Mouse (Mus musculus): ENCODE measurements at regions not wholly inside any gene's neighbourhood (a gene's known extent, or its start where the extent isn't known, plus 50 kb on each side); places are given as distances from the start of the nearest gene placed in this dataset.

DNA sequence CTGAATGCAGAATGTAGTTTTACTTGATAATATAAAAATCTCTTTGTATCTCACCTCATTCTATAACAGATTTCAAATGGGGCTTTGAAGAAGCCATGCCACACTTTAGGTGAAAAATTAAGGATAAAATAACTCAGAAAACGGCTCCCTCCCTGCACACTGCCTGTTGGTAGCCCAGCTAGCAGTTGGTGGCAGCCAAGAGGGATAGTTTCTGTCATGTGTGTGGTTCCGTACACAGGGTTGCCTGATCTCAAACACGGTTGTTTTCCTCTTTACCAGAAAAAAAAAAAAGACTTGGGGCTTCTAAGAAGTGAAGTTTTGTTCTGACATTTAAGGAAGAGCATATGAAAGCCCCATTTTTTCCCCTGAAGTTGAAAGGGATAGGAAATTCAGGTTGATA lies 773.1 kb upstream of the Car8 start:
- H3K4me1 ChIP-seq (ENCODE audit: control insufficient read depth, insufficient read depth, low read length) = peaks cover 36% of the 10 kb centered on the region
- 70% methylated on average over 3 of the region's 3 CpGs for WGBS
- TF ChIP-seq CTCF (IDR thresholded peaks at IDR 0.05; ENCODE audit: insufficient read depth, low read depth, low read length) = no peak
- no peak for TF ChIP-seq POLR2A (IDR thresholded peaks at IDR 0.05; ENCODE audit: insufficient read depth, low read depth, low read length)
- H3K4me3 ChIP-seq (ENCODE audit: insufficient read depth, low read depth, low read length) = no peak overlapping the region
- no peak overlapping the region for H3K27ac ChIP-seq (ENCODE audit: insufficient read depth, low read depth, low read length)

DNA sequence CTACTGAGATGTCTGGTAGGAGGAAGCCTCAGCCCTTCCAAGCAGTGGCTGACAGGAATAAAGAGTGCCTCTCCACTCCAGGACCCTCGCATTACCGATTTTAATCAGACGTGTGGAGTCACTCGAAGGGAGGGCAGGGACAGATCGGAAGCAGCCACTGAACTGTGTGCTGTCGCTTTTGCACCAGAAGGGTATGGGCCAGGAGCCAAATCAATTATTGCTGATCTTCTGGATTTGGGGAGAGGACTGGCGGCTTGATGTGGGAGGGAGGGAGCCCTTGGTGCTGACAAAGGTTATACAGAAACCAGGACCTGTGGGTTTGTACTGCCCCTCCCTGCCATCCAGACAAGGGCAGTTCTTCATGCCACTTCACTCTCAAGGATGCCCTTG lies 772.3 kb upstream of the Car8 start:
- TF ChIP-seq POLR2A (IDR thresholded peaks at IDR 0.05; ENCODE audit: insufficient read depth, low read depth, low read length) (no peak), CTCF (IDR thresholded peaks at IDR 0.05; ENCODE audit: insufficient read depth, low read depth, low read length) (no peak)
- 21% methylated on average over 7 of the region's 7 CpGs for WGBS
- no peak overlapping the region for H3K27ac ChIP-seq (ENCODE audit: insufficient read depth, low read depth, low read length)

DNA sequence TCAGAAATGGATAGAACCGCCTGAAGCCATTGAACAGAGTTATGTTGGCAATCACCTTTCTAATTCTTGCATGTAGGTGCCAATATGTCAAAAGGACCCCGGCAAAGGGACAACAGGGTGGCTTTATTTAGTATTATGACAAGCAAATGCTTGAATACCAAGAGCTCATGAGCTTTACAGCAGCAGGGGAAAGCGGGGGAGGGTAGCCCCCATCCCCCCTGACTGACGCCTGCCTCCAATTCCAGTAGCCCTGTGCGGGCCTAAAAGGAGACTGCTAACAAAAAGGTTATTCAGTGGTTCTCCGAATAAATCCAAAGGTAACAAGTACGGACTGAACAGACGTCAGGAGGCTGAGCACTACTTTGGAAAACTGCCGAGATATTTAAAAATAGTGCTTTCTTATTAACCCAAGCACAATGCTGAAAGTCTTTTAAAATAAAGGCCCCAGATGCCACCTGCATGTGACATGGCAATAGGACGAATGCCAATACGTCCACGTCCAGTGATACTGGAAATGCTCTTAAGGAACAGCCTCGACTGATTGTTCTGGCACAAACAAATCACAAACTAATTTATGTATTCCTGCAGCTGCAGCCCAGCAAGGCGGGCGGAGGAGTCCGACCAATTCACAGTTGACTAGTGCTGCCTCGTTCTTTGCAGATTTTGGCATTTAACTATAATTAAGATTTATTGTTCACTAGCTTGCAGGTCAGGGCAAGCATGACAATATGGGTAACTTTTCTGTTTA lies 771.7 kb upstream of the Car8 start:
- whole genome bisulfite sequencing = 28% methylated on average over 17 of the region's 17 CpGs
- Histone ChIP-seq H3K27ac (ENCODE audit: insufficient read depth, low read depth, low read length) (no peak overlapping the region), H3K4me3 (ENCODE audit: insufficient read depth, low read depth, low read length) (no peak overlapping the region), H3K4me1 (ENCODE audit: control insufficient read depth, insufficient read depth, low read length) (peaks cover 25% of the 10 kb centered on the region)
- TF ChIP-seq POLR2A (IDR thresholded peaks at IDR 0.05; ENCODE audit: insufficient read depth, low read depth, low read length) = no peak
- TF ChIP-seq CTCF (IDR thresholded peaks at IDR 0.05; ENCODE audit: insufficient read depth, low read depth, low read length) = no peak

More for the DNA sequence above, 772.3 kb upstream of the Car8 start:
- Histone ChIP-seq H3K4me3 (ENCODE audit: insufficient read depth, low read depth, low read length) (no peak overlapping the region), H3K4me1 (ENCODE audit: control insufficient read depth, insufficient read depth, low read length) (peaks cover 29% of the 10 kb centered on the region)

DNA sequence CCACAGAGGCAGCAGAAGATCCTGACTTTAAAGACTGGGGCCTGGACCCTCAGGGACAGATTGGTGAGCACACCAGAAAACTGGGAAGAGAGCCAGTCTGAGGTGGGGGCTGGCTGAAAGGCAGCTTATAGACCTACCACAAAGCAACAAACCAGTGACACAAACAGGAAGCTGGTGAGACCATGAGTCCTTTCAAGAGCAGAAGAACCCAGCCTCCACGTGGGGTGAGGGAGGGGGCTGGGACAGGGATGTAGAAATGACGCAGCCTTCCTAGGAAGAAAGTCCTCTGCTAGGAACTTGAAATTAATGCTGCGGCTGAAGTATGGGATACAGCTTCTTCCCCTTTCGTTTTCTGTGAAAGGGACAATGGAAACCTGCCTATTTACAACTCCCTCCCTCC lies 770.8 kb upstream of the Car8 start:
- peaks cover 23% of the 10 kb centered on the region for H3K4me1 ChIP-seq (ENCODE audit: control insufficient read depth, insufficient read depth, low read length)

DNA sequence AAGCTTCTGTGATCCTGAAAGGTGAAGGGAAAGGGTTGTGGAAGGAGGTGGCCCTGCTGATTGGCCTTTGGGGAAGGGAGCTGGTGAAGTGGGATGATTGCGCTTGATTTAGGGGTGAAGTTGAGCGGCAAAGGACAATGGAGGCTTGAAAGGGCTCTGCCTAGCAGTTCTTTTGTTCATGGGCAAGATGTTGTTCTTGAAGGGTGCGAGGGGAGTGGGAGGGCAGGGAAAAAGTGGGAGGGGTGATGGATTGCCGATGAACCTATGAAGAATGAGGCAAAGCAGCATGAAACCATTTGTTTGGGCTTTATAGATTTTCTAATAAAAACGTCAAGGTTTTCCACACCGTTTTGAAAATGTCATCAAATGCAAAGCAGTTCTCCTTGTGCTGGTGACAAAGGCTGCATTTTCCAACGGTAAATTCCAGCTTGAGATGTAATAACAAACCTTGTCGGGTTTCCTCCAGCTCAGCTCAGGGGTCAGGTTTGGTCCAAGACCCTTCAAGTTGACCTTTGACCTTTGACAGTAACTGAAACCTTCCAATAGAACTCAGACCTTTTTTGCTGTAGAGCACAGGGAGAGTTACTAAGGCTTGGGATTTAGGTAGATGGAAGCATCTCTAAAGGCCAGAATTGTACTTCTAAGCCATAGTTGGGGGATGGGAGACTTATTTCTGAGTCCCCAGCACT lies 767.2 kb upstream of the Car8 start:
- TF ChIP-seq CTCF (IDR thresholded peaks at IDR 0.05; ENCODE audit: insufficient read depth, low read depth, low read length) (no peak), POLR2A (IDR thresholded peaks at IDR 0.05; ENCODE audit: insufficient read depth, low read depth, low read length) (no peak)
- peaks cover 12% of the 10 kb centered on the region for H3K4me1 ChIP-seq (ENCODE audit: control insufficient read depth, insufficient read depth, low read length)
- no peak overlapping the region for H3K4me3 ChIP-seq (ENCODE audit: insufficient read depth, low read depth, low read length)
- WGBS = 47% methylated on average over 8 of the region's 8 CpGs
- no peak overlapping the region for H3K27ac ChIP-seq (ENCODE audit: insufficient read depth, low read depth, low read length)

More for the DNA sequence above, 770.8 kb upstream of the Car8 start:
- TF ChIP-seq POLR2A (IDR thresholded peaks at IDR 0.05; ENCODE audit: insufficient read depth, low read depth, low read length) (no peak), CTCF (IDR thresholded peaks at IDR 0.05; ENCODE audit: insufficient read depth, low read depth, low read length) (no peak)
- 53% methylated on average over 4 of the region's 4 CpGs for WGBS
- Histone ChIP-seq H3K27ac (ENCODE audit: insufficient read depth, low read depth, low read length) (no peak overlapping the region), H3K4me3 (ENCODE audit: insufficient read depth, low read depth, low read length) (no peak overlapping the region)

DNA sequence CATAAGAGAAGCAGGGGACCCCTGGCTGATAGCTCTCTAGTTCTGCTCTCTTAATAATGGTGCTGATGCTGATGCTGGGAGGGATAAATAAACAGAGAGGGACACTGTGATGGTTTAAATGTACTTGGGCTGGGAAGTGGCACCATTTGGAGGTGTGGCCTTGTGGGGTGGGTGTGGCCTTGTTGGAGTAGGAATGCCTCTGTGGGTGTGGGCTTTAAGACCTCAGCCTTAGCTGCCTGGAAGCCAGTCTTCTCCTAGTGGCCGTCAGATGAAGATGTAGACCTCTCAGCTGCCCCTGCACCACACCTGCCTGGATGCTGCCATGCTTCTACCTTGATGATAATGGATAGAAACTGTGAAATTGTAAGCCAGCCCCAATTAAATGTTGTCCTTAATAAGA lies 765.0 kb upstream of the Car8 start:
- Histone ChIP-seq H3K4me1 (ENCODE audit: control insufficient read depth, insufficient read depth, low read length) (no peaks in the 10 kb centered on the region), H3K4me3 (ENCODE audit: insufficient read depth, low read depth, low read length) (no peak overlapping the region), H3K27ac (ENCODE audit: insufficient read depth, low read depth, low read length) (no peak overlapping the region)
- no peak for TF ChIP-seq CTCF (IDR thresholded peaks at IDR 0.05; ENCODE audit: insufficient read depth, low read depth, low read length)
- TF ChIP-seq POLR2A (IDR thresholded peaks at IDR 0.05; ENCODE audit: insufficient read depth, low read depth, low read length) = no peak
- 89% methylated on average over 1 of the region's 1 CpGs for WGBS

DNA sequence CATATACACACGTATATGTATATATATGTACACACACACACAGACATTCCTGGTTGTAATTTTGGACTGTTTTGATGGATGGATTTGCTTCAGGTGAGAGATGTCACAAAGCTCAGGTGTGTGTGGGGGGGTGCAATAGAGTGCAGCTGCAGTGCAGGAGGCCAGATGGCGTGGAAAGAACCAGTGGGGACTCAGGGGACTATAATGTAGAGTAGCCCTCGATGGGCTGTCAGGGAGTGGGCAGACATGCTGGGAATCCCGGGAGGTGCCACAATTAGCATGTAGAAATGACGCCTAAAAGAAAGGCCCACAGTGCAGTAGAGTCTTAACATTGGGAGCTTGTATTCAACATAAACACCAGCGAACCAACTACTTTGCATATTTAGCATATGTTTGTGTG lies 763.5 kb upstream of the Car8 start:
- TF ChIP-seq CTCF (IDR thresholded peaks at IDR 0.05; ENCODE audit: insufficient read depth, low read depth, low read length) (no peak), POLR2A (IDR thresholded peaks at IDR 0.05; ENCODE audit: insufficient read depth, low read depth, low read length) (no peak)

DNA sequence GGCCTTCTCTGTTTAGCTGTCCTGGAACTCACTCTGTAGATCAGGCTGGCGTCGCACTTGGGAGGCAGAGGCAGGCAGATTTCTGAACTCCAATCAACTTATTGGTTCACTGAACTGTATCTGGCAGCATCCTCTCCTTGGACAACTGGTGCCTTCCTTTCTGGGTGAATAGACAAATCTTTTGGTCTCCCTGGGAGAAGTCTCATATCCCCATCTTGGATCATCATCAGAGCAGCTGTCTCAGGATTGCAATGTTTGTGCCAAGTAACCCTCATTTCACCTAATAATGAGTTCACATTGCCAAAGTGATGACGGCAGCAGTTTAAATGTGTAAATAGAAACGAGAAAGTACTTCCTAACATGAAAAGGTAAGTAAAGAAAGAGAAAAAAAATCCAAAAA lies 759.8 kb upstream of the Car8 start:
- Histone ChIP-seq H3K4me3 (ENCODE audit: insufficient read depth, low read depth, low read length) (no peak overlapping the region), H3K27ac (ENCODE audit: insufficient read depth, low read depth, low read length) (no peak overlapping the region), H3K4me1 (ENCODE audit: control insufficient read depth, insufficient read depth, low read length) (no peaks in the 10 kb centered on the region)
- 79% methylated on average over 4 of the region's 4 CpGs for whole genome bisulfite sequencing
- TF ChIP-seq POLR2A (IDR thresholded peaks at IDR 0.05; ENCODE audit: insufficient read depth, low read depth, low read length) = no peak
- TF ChIP-seq CTCF (IDR thresholded peaks at IDR 0.05; ENCODE audit: insufficient read depth, low read depth, low read length) = no peak

More for the DNA sequence above, 763.5 kb upstream of the Car8 start:
- H3K4me3 ChIP-seq (ENCODE audit: insufficient read depth, low read depth, low read length) = no peak overlapping the region
- H3K4me1 ChIP-seq (ENCODE audit: control insufficient read depth, insufficient read depth, low read length) = no peaks in the 10 kb centered on the region
- no peak overlapping the region for H3K27ac ChIP-seq (ENCODE audit: insufficient read depth, low read depth, low read length)
- 74% methylated on average over 6 of the region's 6 CpGs for whole genome bisulfite sequencing

DNA sequence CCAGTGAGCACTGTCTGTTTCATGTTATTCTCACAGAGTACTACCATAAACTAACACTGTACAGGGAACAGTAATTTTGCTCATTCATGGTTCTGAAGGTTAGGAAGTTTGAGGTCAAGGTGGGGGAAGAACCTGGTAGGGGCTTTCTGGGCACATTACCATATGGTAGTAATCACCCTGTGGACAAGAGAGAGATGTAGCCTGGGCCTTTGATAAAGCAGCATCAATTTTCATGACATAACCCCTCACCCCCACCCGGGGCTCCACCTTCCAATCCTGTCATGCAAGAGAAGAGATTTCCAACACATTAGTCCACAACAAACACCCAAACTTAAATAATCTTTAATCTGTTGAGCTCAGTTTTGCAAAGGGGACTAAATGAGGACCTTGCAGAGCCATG lies 753.3 kb upstream of the Car8 start:
- Histone ChIP-seq H3K4me1 (ENCODE audit: control insufficient read depth, insufficient read depth, low read length) (peaks cover 6% of the 10 kb centered on the region; the same call in 1 of the 2 replicates), H3K27ac (ENCODE audit: insufficient read depth, low read depth, low read length) (no peak overlapping the region), H3K4me3 (ENCODE audit: insufficient read depth, low read depth, low read length) (no peak overlapping the region)
- WGBS = 91% methylated on average over 1 of the region's 1 CpGs
- TF ChIP-seq POLR2A (IDR thresholded peaks at IDR 0.05; ENCODE audit: insufficient read depth, low read depth, low read length) = no peak
- TF ChIP-seq CTCF (IDR thresholded peaks at IDR 0.05; ENCODE audit: insufficient read depth, low read depth, low read length) = no peak
